Mouse (Mus musculus) liver, embryonic 16.5 days (tissue): ENCODE results near the gene Ninj1. TPM values are rescaled to one million over a fixed set of nuclear protein-coding genes. Genes with fewer than 3 reads are reported as not detected.
A peak's percentile ranks its signal among the peaks of the same experiment; 100 is the strongest.

Experiments used
- ATAC-seq: fragments of 200-750 bp; cut with Nextera tagmentation; 2 replicates; pipeline ENCODE4 v1.8.0; 2017; ENCODE audit warnings: low read depth, mild to moderate bottlenecking, moderate number of reproducible peaks, moderate library complexity
- H3K27ac ChIP-seq: fragments of 300-500 bp; sonication (generic); 2 replicates; pipeline ENCODE4 v1.5.1; 2014; ENCODE audit warnings: mild to moderate bottlenecking, low read length
- H3K27me3 ChIP-seq: fragments of 300-500 bp; sonication (generic); 2 replicates; pipeline ENCODE4 v1.6.1; 2014; ENCODE audit warnings: low read depth, low read length, mixed read lengths; ENCODE audit not compliant: control insufficient read depth, insufficient read depth
- H3K36me3 ChIP-seq: fragments of 300-500 bp; sonication (generic); 2 replicates; pipeline ENCODE4 v1.6.1; 2014; ENCODE audit warnings: mild to moderate bottlenecking; ENCODE audit not compliant: control insufficient read depth, insufficient read depth
- H3K4me1 ChIP-seq: fragments of 300-500 bp; sonication (generic); 2 replicates; pipeline ENCODE4 v1.6.1; 2014; ENCODE audit warnings: low read depth, low read length, mixed read lengths; ENCODE audit not compliant: control insufficient read depth
- H3K4me2 ChIP-seq: fragments of 300-500 bp; sonication (generic); 2 replicates; pipeline ENCODE4 v1.6.1; 2014; ENCODE audit warnings: low read depth, low read length, mixed read lengths
- H3K4me3 ChIP-seq: fragments of 300-500 bp; sonication (generic); 2 replicates; pipeline ENCODE4 v1.5.1; 2014; ENCODE audit warnings: low read depth, mild to moderate bottlenecking, low read length
- H3K9ac ChIP-seq: fragments of 300-500 bp; sonication (generic); 2 replicates; pipeline ENCODE4 v1.6.1; 2014; ENCODE audit warnings: low read depth, low read length
- H3K9me3 ChIP-seq: fragments of 300-500 bp; sonication (generic); replicated peaks from 2 replicates; pipeline ENCODE4 v1.6.1; 2016; ENCODE audit warnings: low read length; ENCODE audit not compliant: control insufficient read depth
- WGBS: fragments of 180-500 bp; shearing (Covaris S2); extraction: QIAGEN DNeasy Blood & Tissue Kit; methylation state at CpG from one replicate; pipeline ENCODE4 v1.1.7; 2014; ENCODE audit not compliant: insufficient replicate concordance; 5-methylcytosine and 5-hydroxymethylcytosine counted together
- polyA plus RNA-seq: library from polyadenylated mRNA; unstranded; fragments of >200 nt; fragmentation: Nextera tagmentation; extraction: Ambion mirVana; gene quantifications from 2 replicates; pipeline ENCODE4 v1.2.1, GENCODE M21; 2015

Gene Ninj1
- polyA plus RNA-seq, 1 experiment from 2014 or later, result 58.0 TPM

GRCm38 (mm10) chr13:49147007-49147857, 40.1 kb upstream of the Ninj1 start:
- Histone ChIP-seq H3K9ac (peak overlapping the region; percentile 24; the same call in 1 of the 2 replicates), H3K27me3 (peaks cover 56% of the 10 kb centered on the region), H3K27ac (no peak overlapping the region), H3K4me1 (peaks cover 6% of the 10 kb centered on the region), H3K4me3 (peak overlapping the region; percentile 57), H3K4me2 (peak overlapping the region; percentile 74), H3K9me3 (no peaks in the 10 kb centered on the region), H3K36me3 (no peaks in the 10 kb centered on the region)
- peak; percentile 63; the same call in 1 of the 2 replicates for ATAC-seq
- under 1% methylated on average over 96 of the region's 98 CpGs for WGBS

GRCm38 (mm10) chr13:49147858-49148226, 39.4 kb upstream of the Ninj1 start, which contains the start of gene Wnk2:
Gene Wnk2 (minus strand): TSS chr13:49148014.
- peak within 1 kb of the TSS; percentile 24; the same call in 1 of the 2 replicates for H3K9ac ChIP-seq
- WGBS, result under 1% methylated on average over 37 of the region's 43 CpGs
- H3K27ac ChIP-seq, result no peak within 1 kb of the TSS
- no peaks in the 10 kb centered on the region for H3K36me3 ChIP-seq
- H3K27me3 ChIP-seq, result peaks cover 56% of the 10 kb centered on the region
- H3K4me3 ChIP-seq, result peak within 1 kb of the TSS; percentile 57
- ATAC-seq, result peak; percentile 69
- peaks cover 6% of the 10 kb centered on the region for H3K4me1 ChIP-seq
- peak within 1 kb of the TSS; percentile 74 for H3K4me2 ChIP-seq
- H3K9me3 ChIP-seq, result no peaks in the 10 kb centered on the region

- peaks cover 6% of the 10 kb centered on the region for H3K4me1 ChIP-seq
- WGBS, result 63% methylated on average over 4 of the region's 4 CpGs
- H3K27me3 ChIP-seq, result peaks cover 56% of the 10 kb centered on the region
Observed at GRCm38 (mm10) chr13:49148687-49149086, 38.6 kb upstream of the Ninj1 start.

GRCm38 (mm10) chr13:49154028-49154427, 33.3 kb upstream of the Ninj1 start:
- WGBS, result 61% methylated on average over 10 of the region's 10 CpGs
- H3K9ac ChIP-seq, result no peak overlapping the region

More at GRCm38 (mm10) chr13:49148687-49149086, 38.6 kb upstream of the Ninj1 start:
- no peak for ATAC-seq
- H3K27ac ChIP-seq, result no peak overlapping the region
- no peak overlapping the region for H3K4me3 ChIP-seq
- H3K4me2 ChIP-seq, result no peak overlapping the region
- no peaks in the 10 kb centered on the region for H3K9me3 ChIP-seq
- H3K9ac ChIP-seq, result no peak overlapping the region
- H3K36me3 ChIP-seq, result no peaks in the 10 kb centered on the region

GRCm38 (mm10) chr13:49154621-49155020, 32.7 kb upstream of the Ninj1 start:
- no peaks in the 10 kb centered on the region for H3K4me1 ChIP-seq
- no peak for ATAC-seq
- H3K4me2 ChIP-seq, result no peak overlapping the region
- H3K27ac ChIP-seq, result no peak overlapping the region
- no peaks in the 10 kb centered on the region for H3K36me3 ChIP-seq
- no peak overlapping the region for H3K4me3 ChIP-seq
- WGBS, result 65% methylated on average over 7 of the region's 7 CpGs
- no peaks in the 10 kb centered on the region for H3K9me3 ChIP-seq
- H3K9ac ChIP-seq, result no peak overlapping the region
- peaks cover 2% of the 10 kb centered on the region for H3K27me3 ChIP-seq

More at GRCm38 (mm10) chr13:49154028-49154427, 33.3 kb upstream of the Ninj1 start:
- no peak for ATAC-seq
- Histone ChIP-seq H3K36me3 (no peaks in the 10 kb centered on the region), H3K4me2 (no peak overlapping the region), H3K4me1 (no peaks in the 10 kb centered on the region), H3K9me3 (no peaks in the 10 kb centered on the region), H3K27ac (no peak overlapping the region), H3K27me3 (peaks cover 8% of the 10 kb centered on the region), H3K4me3 (no peak overlapping the region)

- no peak for ATAC-seq
- no peak overlapping the region for H3K27ac ChIP-seq
- WGBS, result 53% methylated on average over 4 of the region's 4 CpGs
- H3K9me3 ChIP-seq, result no peaks in the 10 kb centered on the region
- no peaks in the 10 kb centered on the region for H3K36me3 ChIP-seq
- 0 out of 2 replicates have a peak, but pooled peaks cover 2% of the 10 kb centered on the region for H3K27me3 ChIP-seq
- no peak overlapping the region for H3K9ac ChIP-seq
- no peak overlapping the region for H3K4me3 ChIP-seq
- no peak overlapping the region for H3K4me2 ChIP-seq
- no peaks in the 10 kb centered on the region for H3K4me1 ChIP-seq
Observed at GRCm38 (mm10) chr13:49156645-49157044, 30.6 kb upstream of the Ninj1 start.

GRCm38 (mm10) chr13:49158040-49158713, 29.1 kb upstream of the Ninj1 start:
- Histone ChIP-seq H3K9me3 (no peaks in the 10 kb centered on the region), H3K27ac (no peak overlapping the region), H3K27me3 (0 out of 2 replicates have a peak, but pooled peaks cover 2% of the 10 kb centered on the region), H3K4me3 (no peak overlapping the region), H3K4me1 (no peaks in the 10 kb centered on the region), H3K9ac (no peak overlapping the region), H3K4me2 (no peak overlapping the region), H3K36me3 (no peaks in the 10 kb centered on the region)
- no peak for ATAC-seq
- 56% methylated on average over 10 of the region's 10 CpGs for WGBS

GRCm38 (mm10) chr13:49161236-49161635, 26.0 kb upstream of the Ninj1 start:
- Histone ChIP-seq H3K4me1 (no peaks in the 10 kb centered on the region), H3K27ac (no peak overlapping the region), H3K9ac (no peak overlapping the region), H3K4me2 (no peak overlapping the region), H3K9me3 (no peaks in the 10 kb centered on the region), H3K36me3 (no peaks in the 10 kb centered on the region), H3K4me3 (no peak overlapping the region), H3K27me3 (no peaks in the 10 kb centered on the region)
- no peak for ATAC-seq
- WGBS, result 24% methylated on average over 2 of the region's 2 CpGs

GRCm38 (mm10) chr13:49162722-49163121, 24.6 kb upstream of the Ninj1 start:
- Histone ChIP-seq H3K27me3 (no peaks in the 10 kb centered on the region), H3K4me2 (no peak overlapping the region), H3K27ac (no peak overlapping the region), H3K4me3 (no peak overlapping the region), H3K4me1 (no peaks in the 10 kb centered on the region), H3K9ac (no peak overlapping the region), H3K9me3 (no peaks in the 10 kb centered on the region), H3K36me3 (no peaks in the 10 kb centered on the region)
- no peak for ATAC-seq
- 12% methylated on average over 4 of the region's 4 CpGs for WGBS
